Mouse (Mus musculus): Measurements from ENCODE around the gene Ythdf1. TPM values are rescaled to one million over a fixed set of nuclear protein-coding genes. Genes with fewer than 3 reads are reported as not detected.

The Ythdf1 gene
- total and polyA plus RNA-seq, 2 experiments from 2014 or later: 51.8 to 52.9 TPM

GRCm38 (mm10) chr2:180891835-180892323, 28.9 kb downstream of the Ythdf1 start:
- Histone ChIP-seq H3K4me2 (ENCODE audit: low read depth, low read length) (peak overlapping the region; percentile 69), H3K27me3 (ENCODE audit: insufficient read depth, low read length) (peaks cover 13% of the 10 kb centered on the region; the same call in 1 of the 2 replicates), H3K9me3 (ENCODE audit: low read length) (no peaks in the 10 kb centered on the region), H3K27ac (peak overlapping the region; percentile 98), H3K4me1 (ENCODE audit: insufficient read depth, low read length) (peaks cover 8% of the 10 kb centered on the region; the same call in 1 of the 2 replicates), H3K4me3 (ENCODE audit: low read length) (peak overlapping the region; percentile 67), H3K9ac (replicated peaks; ENCODE audit: low read length) (peak overlapping the region; percentile 91), H3K36me3 (ENCODE audit: insufficient read depth, low read length) (no peaks in the 10 kb centered on the region)
- DNase-seq (ENCODE audit: low spot score) (no peak), ATAC-seq (no peak)
- 11% methylated on average over 9 of the region's 9 CpGs for WGBS
- no peak for TF ChIP-seq CTCF (IDR thresholded peaks at IDR 0.05; ENCODE audit: low read depth)

GRCm38 (mm10) chr2:180891075-180891834, 29.5 kb downstream of the Ythdf1 start:
- Histone ChIP-seq H3K27ac (peak overlapping the region; percentile 98), H3K27me3 (ENCODE audit: insufficient read depth, low read length) (peaks cover 13% of the 10 kb centered on the region; the same call in 1 of the 2 replicates), H3K9me3 (ENCODE audit: low read length) (no peaks in the 10 kb centered on the region), H3K4me1 (ENCODE audit: insufficient read depth, low read length) (peaks cover 8% of the 10 kb centered on the region; the same call in 1 of the 2 replicates), H3K4me2 (ENCODE audit: low read depth, low read length) (peak overlapping the region; percentile 69), H3K9ac (replicated peaks; ENCODE audit: low read length) (peak overlapping the region; percentile 91), H3K4me3 (ENCODE audit: low read length) (peak overlapping the region; percentile 67), H3K36me3 (ENCODE audit: insufficient read depth, low read length) (no peaks in the 10 kb centered on the region)
- WGBS: under 1% methylated on average over 37 of the region's 37 CpGs
- DNase-seq (ENCODE audit: low spot score): peak; percentile 64
- no peak for TF ChIP-seq CTCF (IDR thresholded peaks at IDR 0.05; ENCODE audit: low read depth)
- ATAC-seq: peak; percentile 6; the same call in 1 of the 2 replicates

GRCm38 (mm10) chr2:180890422-180891074, 30.2 kb downstream of the Ythdf1 start:
- H3K4me1 ChIP-seq (ENCODE audit: insufficient read depth, low read length): peaks cover 8% of the 10 kb centered on the region; the same call in 1 of the 2 replicates
- peak overlapping the region; percentile 91 for H3K9ac ChIP-seq (replicated peaks; ENCODE audit: low read length)
- no peak for ATAC-seq
- peak overlapping the region; percentile 67 for H3K4me3 ChIP-seq (ENCODE audit: low read length)
- H3K27ac ChIP-seq: peak overlapping the region; percentile 98
- 3% methylated on average over 28 of the region's 29 CpGs for whole genome bisulfite sequencing
- no peaks in the 10 kb centered on the region for H3K9me3 ChIP-seq (ENCODE audit: low read length)
- TF ChIP-seq CTCF (IDR thresholded peaks at IDR 0.05; ENCODE audit: low read depth): no peak
- no peaks in the 10 kb centered on the region for H3K36me3 ChIP-seq (ENCODE audit: insufficient read depth, low read length)
- H3K4me2 ChIP-seq (ENCODE audit: low read depth, low read length): peak overlapping the region; percentile 69
- DNase-seq (ENCODE audit: low spot score): peak; percentile 55
- H3K27me3 ChIP-seq (ENCODE audit: insufficient read depth, low read length): peaks cover 13% of the 10 kb centered on the region; the same call in 1 of the 2 replicates

GRCm38 (mm10) chr2:180889921-180890280, 30.8 kb downstream of the Ythdf1 start:
- no peak for TF ChIP-seq CTCF (IDR thresholded peaks at IDR 0.05; ENCODE audit: low read depth)
- H3K36me3 ChIP-seq (ENCODE audit: insufficient read depth, low read length): no peaks in the 10 kb centered on the region
- H3K9me3 ChIP-seq (ENCODE audit: low read length): no peaks in the 10 kb centered on the region
- peak overlapping the region; percentile 98 for H3K27ac ChIP-seq
- H3K27me3 ChIP-seq (ENCODE audit: insufficient read depth, low read length): peaks cover 13% of the 10 kb centered on the region; the same call in 1 of the 2 replicates
- peaks cover 8% of the 10 kb centered on the region; the same call in 1 of the 2 replicates for H3K4me1 ChIP-seq (ENCODE audit: insufficient read depth, low read length)
- peak overlapping the region; percentile 69 for H3K4me2 ChIP-seq (ENCODE audit: low read depth, low read length)
- peak overlapping the region; percentile 91; the same call in 1 of the 2 replicates for H3K9ac ChIP-seq (replicated peaks; ENCODE audit: low read length)
- ATAC-seq (no peak), DNase-seq (ENCODE audit: low spot score) (no peak)
- H3K4me3 ChIP-seq (ENCODE audit: low read length): no peak overlapping the region
- WGBS: 18% methylated on average over 4 of the region's 4 CpGs

- Histone ChIP-seq H3K9me3 (ENCODE audit: low read length) (no peaks in the 10 kb centered on the region), H3K36me3 (ENCODE audit: insufficient read depth, low read length) (no peaks in the 10 kb centered on the region), H3K27ac (peak overlapping the region; percentile 98), H3K9ac (replicated peaks; ENCODE audit: low read length) (no peak overlapping the region), H3K4me2 (ENCODE audit: low read depth, low read length) (peak overlapping the region; percentile 8; the same call in 1 of the 2 replicates), H3K27me3 (ENCODE audit: insufficient read depth, low read length) (peaks cover 13% of the 10 kb centered on the region; the same call in 1 of the 2 replicates), H3K4me3 (ENCODE audit: low read length) (no peak overlapping the region), H3K4me1 (ENCODE audit: insufficient read depth, low read length) (peaks cover 8% of the 10 kb centered on the region; the same call in 1 of the 2 replicates)
- 9% methylated on average over 19 of the region's 19 CpGs for WGBS
- TF ChIP-seq CTCF (IDR thresholded peaks at IDR 0.05; ENCODE audit: low read depth): no peak
- no peak for ATAC-seq
- DNase-seq (ENCODE audit: low spot score): no peak
Observed at GRCm38 (mm10) chr2:180889271-180889920, 31.4 kb downstream of the Ythdf1 start.

GRCm38 (mm10) chr2:180885270-180885669, 35.5 kb downstream of the Ythdf1 start:
- Histone ChIP-seq H3K4me3 (ENCODE audit: low read length) (no peak overlapping the region), H3K27me3 (ENCODE audit: insufficient read depth, low read length) (no peaks in the 10 kb centered on the region), H3K4me1 (ENCODE audit: insufficient read depth, low read length) (peaks cover 7% of the 10 kb centered on the region; the same call in 1 of the 2 replicates), H3K9ac (replicated peaks; ENCODE audit: low read length) (no peak overlapping the region), H3K9me3 (ENCODE audit: low read length) (no peaks in the 10 kb centered on the region), H3K27ac (no peak overlapping the region), H3K4me2 (ENCODE audit: low read depth, low read length) (no peak overlapping the region), H3K36me3 (ENCODE audit: insufficient read depth, low read length) (no peaks in the 10 kb centered on the region)
- no peak for DNase-seq (ENCODE audit: low spot score)
- TF ChIP-seq CTCF (IDR thresholded peaks at IDR 0.05; ENCODE audit: low read depth): no peak
- no peak for ATAC-seq
- 86% methylated on average over 5 of the region's 5 CpGs for WGBS
